Mouse (Mus musculus) MEL (cell line): ENCODE results near the gene Fos.

Source experiments
- CHD1 ChIP-seq: IDR thresholded peaks from 2 replicates; pipeline ENCODE4 v1.6.1; 2012; ENCODE audit warnings: low read depth, mild to moderate bottlenecking, inconsistent platforms, low read length, improper control_type of control experiment
- CHD2 ChIP-seq: IDR thresholded peaks from 2 replicates; pipeline ENCODE4 v1.6.1; 2011; ENCODE audit warnings: low read length, improper control_type of control experiment
- CTCF ChIP-seq, 3 experiments: IDR thresholded peaks in 2 of 3; conservative IDR thresholded peaks in 1 of 3; 2 replicates each; pipeline ENCODE4 v1.5.1; 2011 to 2012; ENCODE audit warnings: low read length in 3 of 3, low read depth in 2 of 3, mild to moderate bottlenecking in 2 of 3, improper control_type of control experiment in 1 of 3, inconsistent platforms in 1 of 3, mixed read lengths in 1 of 3, moderate library complexity in 1 of 3; ENCODE audit not compliant: control insufficient read depth in 1 of 3, insufficient read depth in 1 of 3, poor library complexity in 1 of 3, severe bottlenecking in 1 of 3
- EP300 ChIP-seq, 2 experiments: IDR thresholded peaks; 2 replicates each; pipeline ENCODE4 v1.6.1; 2011; ENCODE audit warnings: improper control_type of control experiment in 2 of 2, low read length in 2 of 2, low read depth in 1 of 2, mild to moderate bottlenecking in 1 of 2
- GATA1 ChIP-seq: IDR thresholded peaks from 2 replicates; pipeline ENCODE4 v1.6.1; 2011; ENCODE audit warnings: low read depth, low read length, improper control_type of control experiment
- HCFC1 ChIP-seq: IDR thresholded peaks from 2 replicates; pipeline ENCODE4 v1.6.1; 2012; ENCODE audit warnings: low read depth, mild to moderate bottlenecking, inconsistent platforms, low read length, improper control_type of control experiment, moderate library complexity
- NRF1 ChIP-seq: IDR thresholded peaks from 2 replicates; pipeline ENCODE4 v1.6.1; 2014; ENCODE audit warnings: low read depth, mild to moderate bottlenecking, inconsistent platforms, low read length, improper control_type of control experiment, moderate library complexity; ENCODE audit not compliant: poor library complexity, insufficient read depth, severe bottlenecking
- POLR2A ChIP-seq, 2 experiments: IDR thresholded peaks; 2 replicates each; pipeline ENCODE4 v1.6.1; 2011 to 2012; ENCODE audit warnings: low read length in 2 of 2, mild to moderate bottlenecking in 2 of 2, control low read depth in 1 of 2, improper control_type of control experiment in 1 of 2, low read depth in 1 of 2, moderate library complexity in 1 of 2; ENCODE audit not compliant: control insufficient read depth in 1 of 2, insufficient read depth in 1 of 2, poor library complexity in 1 of 2
- RCOR1 ChIP-seq: IDR thresholded peaks from 2 replicates; pipeline ENCODE4 v1.6.1; 2012; ENCODE audit warnings: low read depth, mild to moderate bottlenecking, inconsistent platforms, low read length, improper control_type of control experiment
- TBP ChIP-seq: IDR thresholded peaks from 2 replicates; pipeline ENCODE4 v1.8.0; 2011; ENCODE audit warnings: low read depth, low read length, improper control_type of control experiment

DNA sequence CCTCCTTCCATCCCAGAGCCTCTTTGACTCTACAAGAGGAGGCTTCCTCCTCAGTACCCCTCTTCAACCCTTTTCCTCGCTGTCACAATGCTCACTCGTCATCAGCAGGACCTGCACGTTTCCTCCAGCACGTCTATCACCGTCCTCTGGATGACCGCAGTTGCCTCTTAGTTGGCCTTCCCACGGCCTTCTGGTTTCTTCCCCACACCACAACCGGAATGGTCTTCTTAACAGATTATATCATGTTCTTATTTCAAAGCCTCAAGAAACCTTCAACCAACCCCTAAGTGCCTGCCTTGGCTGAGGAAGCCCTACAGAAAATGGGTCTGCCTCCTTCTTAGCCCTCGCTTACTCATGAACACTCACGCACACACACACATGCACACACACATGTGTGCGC, 48.0 kb upstream of the Fos start:
- TF ChIP-seq CHD2 (no peak), POLR2A (IDR thresholded peaks at IDR 0.05; ENCODE audit: control insufficient read depth in 1 of 2, insufficient read depth in 1 of 2, low read depth in 1 of 2, low read length in 2 of 2, poor library complexity in 1 of 2) (no peak), CTCF (IDR thresholded peaks at IDR 0.05 in 2 of 3, conservative IDR thresholded peaks at IDR 0.05 in 1 of 3; ENCODE audit: control insufficient read depth in 1 of 3, insufficient read depth in 1 of 3, low read depth in 2 of 3, low read length in 3 of 3, poor library complexity in 1 of 3, severe bottlenecking in 1 of 3) (no peak), NRF1 (no peak), EP300 (IDR thresholded peaks at IDR 0.05; ENCODE audit: low read depth in 1 of 2, low read length in 2 of 2) (no peak), HCFC1 (no peak), CHD1 (no peak), GATA1 (no peak), RCOR1 (no peak), TBP (no peak)
